Mouse (Mus musculus) spleen, adult 2 months (tissue): ENCODE results near the gene Stag1.

ENCODE experiments used
- CTCF ChIP-seq: fragments of 200-500 bp; IDR thresholded peaks from 2 replicates; pipeline ENCODE4 v1.5.1; 2011; ENCODE audit warnings: mild to moderate bottlenecking, inconsistent platforms; ENCODE audit not compliant: insufficient read depth, insufficient read length, insufficient replicate concordance; ENCODE audit errors: extremely low read depth
- POLR2A ChIP-seq: fragments of 200-500 bp; IDR thresholded peaks from 2 replicates; pipeline ENCODE4 v1.6.1; 2011; ENCODE audit warnings: low read depth, low read length, inconsistent platforms

DNA sequence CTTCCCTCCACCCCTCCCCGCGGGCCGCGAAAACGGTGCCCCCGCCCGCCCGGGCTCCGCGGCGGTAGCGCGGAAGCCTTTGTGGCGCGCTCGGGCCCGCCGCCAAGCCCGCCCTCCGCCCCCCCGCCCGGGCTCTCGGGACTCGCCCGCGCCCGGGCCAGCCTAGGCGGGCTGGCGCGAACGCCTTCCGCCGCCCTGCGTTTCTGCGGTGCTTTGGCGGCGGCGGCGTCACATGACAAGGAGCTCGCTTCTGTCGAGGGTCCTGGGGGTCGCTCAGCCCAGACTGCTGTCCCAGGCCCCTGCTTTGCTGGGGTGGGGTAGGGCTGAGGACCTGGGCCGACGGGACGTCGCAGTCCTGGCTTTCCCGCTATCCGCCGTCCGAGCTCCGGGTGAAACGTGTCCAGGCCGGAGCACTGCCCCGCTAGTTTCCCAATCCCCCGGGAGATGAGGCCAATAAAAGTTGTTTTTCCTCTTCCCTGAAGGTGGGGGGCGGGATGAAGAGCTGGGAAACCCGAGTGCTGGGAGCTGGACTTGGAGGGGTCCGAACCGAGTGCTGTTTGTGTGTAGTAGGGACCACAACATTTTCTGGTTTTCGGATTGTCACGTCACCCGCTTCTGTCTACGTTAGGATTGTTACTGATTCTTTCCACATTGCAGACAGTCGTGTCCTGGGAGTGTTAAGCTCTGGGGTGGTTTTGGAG, 46.6 kb downstream of the Stag1 start:
- no peak for TF ChIP-seq CTCF
- TF ChIP-seq POLR2A = no peak; the same call in 1 of the 2 replicates
